Mouse (Mus musculus) lung, postnatal 0 days (tissue): ENCODE measurements at regions not wholly inside any gene's neighbourhood (a gene's known extent, or its start where the extent isn't known, plus 50 kb on each side); places are given as distances from the start of the nearest gene placed in this dataset.

Source experiments
- CTCF ChIP-seq: IDR thresholded peaks from 2 replicates; pipeline ENCODE4 v1.5.1; 2016; ENCODE audit warnings: antibody characterized with exemption, mild to moderate bottlenecking
- EP300 ChIP-seq: IDR thresholded peaks from 2 replicates; pipeline ENCODE4 v1.6.1; 2016; ENCODE audit warnings: antibody characterized with exemption, mild to moderate bottlenecking, control low read depth

DNA sequence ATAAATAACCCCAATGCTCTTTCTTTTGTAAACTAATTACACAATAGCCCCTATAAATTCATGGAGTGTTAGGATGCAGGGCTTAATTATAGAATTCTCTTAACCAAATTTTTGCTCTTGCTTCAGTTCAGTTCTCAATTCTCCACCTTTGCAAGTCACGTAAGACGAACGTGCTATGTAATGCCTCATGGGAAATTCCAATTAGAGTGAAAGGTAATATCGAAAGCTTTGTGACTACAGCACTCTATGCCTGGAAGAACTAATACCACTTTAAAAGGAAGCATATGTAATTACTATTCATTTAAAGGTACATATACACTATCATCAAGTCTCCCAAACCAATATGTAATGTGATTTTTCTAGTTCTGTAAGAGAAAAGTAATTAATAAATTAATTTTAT, 225.5 kb downstream of the Fgf10 start:
- TF ChIP-seq CTCF (no peak), EP300 (no peak)
